Mouse (Mus musculus) lung, postnatal 0 days (tissue): Measurements from ENCODE around the gene Acp7.

Experiments
- CTCF ChIP-seq: IDR thresholded peaks from 2 replicates; pipeline ENCODE4 v1.5.1; 2016; ENCODE audit warnings: antibody characterized with exemption, mild to moderate bottlenecking
- EP300 ChIP-seq: IDR thresholded peaks from 2 replicates; pipeline ENCODE4 v1.6.1; 2016; ENCODE audit warnings: antibody characterized with exemption, mild to moderate bottlenecking, control low read depth

GRCm38 (mm10) chr7:28579826-28580225 is 51.3 kb downstream of the Acp7 start:
- TF ChIP-seq CTCF (no peak), EP300 (no peak)
